Mouse (Mus musculus) frontal cortex, postnatal 14 days (tissue): Measurements from ENCODE around the gene Lsamp.
A peak's percentile ranks its signal among the peaks of the same experiment; 100 is the strongest.

ENCODE experiments used
- DNase-seq, 2 experiments: peaks; one replicate each; pipeline ENCODE4 v3.0.0; 2022; ENCODE audit warnings: low spot score in 2 of 2

The Lsamp gene

DNA sequence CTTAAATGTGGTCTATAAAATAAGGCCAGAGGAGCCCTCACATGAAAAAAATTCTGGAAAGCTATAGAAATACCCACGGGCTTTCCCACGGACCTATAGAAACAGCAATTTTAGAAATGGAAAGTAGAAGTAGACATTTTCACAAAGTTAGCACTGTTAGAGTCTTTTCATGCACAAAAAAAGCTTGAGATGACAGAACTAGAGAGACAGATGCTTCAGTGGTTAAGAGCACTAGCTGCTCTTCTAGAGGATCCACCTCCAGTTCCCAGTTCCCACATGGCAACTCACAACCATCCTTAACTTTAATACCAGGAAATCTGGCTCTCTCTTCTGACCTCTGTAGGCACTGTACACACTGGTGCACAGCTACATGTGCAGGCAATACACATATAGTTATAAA, 2049.3 kb downstream of the Lsamp start:
- no peak for DNase-seq

DNA sequence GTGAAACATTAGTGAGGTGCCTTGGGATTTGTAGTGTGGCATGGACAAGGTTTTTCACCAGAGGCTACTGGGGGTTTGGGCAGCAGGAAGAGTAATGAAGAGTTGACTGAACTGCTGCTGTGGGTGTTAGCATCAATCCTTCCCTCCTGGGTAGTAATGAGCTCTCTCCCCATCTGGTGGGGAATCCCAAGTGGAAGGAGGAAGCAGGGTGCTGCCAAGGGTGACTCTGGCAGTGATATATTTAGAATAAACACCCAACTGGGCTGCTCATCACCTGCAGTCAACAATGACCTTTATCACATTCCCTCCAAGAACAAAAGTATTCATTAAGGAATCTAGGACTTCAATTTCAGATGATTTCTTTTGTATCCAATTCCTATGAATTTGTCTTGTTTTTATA, 2064.0 kb downstream of the Lsamp start:
- no peak for DNase-seq

DNA sequence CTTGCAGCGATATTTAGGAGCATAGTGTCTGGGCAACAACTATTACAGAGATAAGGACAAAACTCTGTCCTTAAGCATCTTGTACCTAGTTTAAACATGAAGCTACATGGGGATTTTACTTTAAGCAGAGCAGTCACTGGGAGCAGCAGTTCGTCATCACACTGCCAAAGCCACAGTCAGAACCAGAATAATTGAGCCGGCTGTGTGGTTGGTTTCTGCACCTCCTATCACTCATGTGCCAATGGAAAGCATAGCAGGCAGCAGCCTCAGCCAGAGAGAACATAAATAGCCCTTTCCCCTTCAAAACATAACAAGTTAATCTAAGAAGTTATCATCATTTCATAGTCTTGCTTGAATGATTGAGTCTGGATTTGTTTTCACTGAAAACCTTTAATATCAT, 2075.8 kb downstream of the Lsamp start:
- DNase-seq = no peak

DNA sequence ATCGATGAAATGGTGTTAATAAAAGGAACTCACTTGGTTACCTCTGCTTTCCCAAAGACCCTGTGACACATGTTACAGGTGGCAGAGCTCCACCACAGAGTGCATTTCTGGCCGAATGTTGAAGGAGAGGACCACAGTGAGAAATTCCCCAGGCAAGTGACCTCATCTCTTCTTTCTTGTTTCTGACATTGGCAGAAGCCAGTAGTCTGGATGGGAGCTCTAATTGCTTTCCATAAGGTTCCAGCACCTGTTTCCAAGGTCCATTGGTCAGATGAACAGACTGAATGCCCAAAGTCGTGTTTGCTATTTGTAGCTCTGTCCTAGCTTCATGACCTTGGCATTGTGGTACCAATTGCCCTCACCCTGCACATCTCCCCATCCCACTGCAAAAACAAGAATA, 2090.2 kb downstream of the Lsamp start:
- no peak for DNase-seq

DNA sequence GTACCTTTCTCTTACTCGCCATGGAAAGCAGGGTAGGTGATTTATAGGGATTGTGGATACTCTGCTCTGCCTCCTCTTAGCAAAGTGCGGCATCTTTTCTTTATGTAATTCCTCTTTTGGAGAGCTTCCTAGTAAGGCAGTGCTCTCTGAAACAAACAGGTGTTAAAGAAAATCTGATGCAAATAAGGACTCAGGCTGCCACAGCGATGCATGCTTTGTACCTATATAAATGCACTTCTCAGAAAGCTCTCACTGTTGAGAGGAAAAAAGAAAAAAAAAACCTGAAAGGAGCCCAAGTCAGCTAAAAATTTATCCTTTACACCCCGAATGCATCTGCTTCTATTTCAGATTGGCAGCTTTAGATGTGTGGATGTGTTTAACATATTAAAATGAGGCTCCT, 2095.4 kb downstream of the Lsamp start:
- DNase-seq = no peak

DNA sequence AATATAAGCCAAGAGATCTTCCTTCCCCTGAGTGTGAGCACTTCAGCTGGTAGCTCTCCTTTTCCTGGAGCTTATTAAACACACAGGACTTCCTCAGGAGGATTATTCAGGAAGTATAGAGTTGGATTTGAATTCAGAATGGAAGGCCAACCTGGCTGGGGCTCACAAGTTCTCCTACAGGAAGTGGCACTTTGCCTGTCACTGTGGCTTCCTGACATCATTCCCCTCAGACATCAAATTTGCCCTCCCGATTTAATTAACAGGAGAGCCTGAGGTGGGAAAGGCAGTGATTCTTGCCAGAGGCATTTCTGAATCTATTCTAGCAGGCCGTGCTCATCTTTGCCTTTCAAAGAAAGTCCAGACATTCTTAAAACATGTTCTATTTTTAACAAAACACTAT, 2097.4 kb downstream of the Lsamp start:
- no peak for DNase-seq

DNA sequence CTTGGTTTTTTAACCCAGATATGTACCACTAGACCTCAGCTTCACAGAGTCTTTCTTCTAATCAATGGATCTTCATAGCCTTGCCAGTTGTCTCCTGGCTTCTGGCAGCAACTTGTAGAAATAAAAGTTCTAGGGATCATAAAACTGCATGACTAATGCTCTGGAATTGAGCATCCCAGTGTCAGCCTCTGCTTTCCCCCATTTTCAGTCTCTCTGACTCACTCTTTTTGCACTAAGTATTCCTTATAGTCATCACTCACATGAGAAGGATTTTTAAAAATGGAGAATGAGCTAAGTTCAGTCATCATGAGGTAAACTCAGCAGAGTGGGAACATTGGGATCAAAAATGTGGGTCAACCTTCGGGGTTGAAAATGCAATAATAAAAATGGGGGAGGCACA, 2113.3 kb downstream of the Lsamp start:
- DNase-seq = no peak

DNA sequence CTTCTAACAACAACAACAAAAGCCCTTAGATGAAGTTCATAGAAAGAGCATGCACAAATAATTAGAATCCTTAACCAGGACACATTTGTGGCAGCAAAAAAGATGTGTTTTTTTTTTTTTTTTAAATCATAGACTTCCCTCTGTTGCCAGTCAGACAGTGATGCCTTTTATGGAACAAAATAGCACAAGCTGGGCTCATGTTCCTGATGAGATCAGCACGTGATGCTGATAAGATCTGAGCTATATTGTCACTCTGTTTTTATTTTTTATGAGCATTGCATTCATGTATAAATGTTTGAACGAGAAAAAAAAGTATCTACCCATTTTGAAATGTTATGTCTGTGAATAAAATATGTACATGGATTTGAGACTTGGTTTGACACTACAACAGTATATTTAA, 2118.0 kb downstream of the Lsamp start:
- no peak for DNase-seq

DNA sequence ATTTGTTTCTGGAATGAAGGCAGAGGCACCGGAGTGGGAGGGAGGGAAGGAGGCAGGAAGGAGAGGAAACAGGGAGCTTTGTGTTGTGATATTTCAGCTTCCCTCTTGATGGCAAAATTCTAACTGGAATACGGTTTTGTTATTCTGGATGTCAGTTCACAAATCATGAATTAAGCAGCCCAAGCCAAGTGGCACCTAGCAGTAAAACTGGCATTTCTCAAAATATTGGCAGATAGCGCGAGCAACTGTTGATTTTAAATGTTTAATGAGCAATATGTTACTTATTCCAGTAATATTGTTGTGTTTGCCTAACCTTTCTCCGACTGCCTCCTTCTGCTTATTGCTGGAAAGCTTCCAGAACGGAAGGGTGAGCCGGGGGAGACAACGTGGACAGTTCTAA, 2118.5 kb downstream of the Lsamp start:
- DNase-seq = no peak

DNA sequence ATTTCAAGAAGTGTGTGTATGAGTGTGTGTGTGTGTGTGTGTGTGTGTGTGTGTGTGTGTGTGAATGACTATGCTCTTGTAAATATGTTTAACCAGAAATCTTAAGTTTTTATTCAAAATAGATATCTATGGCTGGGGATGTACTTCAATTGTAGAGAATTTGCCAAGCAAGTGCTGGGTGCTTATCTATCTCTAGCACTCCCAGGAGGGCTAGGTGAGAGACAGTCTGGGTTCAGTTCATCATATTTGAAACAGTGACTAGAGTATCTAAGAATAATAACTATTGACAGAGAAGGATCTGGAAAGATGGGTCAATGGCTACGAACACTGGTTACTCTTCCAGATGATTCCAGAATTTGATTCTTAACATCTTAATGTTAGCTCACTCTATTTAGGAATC, 2128.1 kb downstream of the Lsamp start:
- DNase-seq = no peak

DNA sequence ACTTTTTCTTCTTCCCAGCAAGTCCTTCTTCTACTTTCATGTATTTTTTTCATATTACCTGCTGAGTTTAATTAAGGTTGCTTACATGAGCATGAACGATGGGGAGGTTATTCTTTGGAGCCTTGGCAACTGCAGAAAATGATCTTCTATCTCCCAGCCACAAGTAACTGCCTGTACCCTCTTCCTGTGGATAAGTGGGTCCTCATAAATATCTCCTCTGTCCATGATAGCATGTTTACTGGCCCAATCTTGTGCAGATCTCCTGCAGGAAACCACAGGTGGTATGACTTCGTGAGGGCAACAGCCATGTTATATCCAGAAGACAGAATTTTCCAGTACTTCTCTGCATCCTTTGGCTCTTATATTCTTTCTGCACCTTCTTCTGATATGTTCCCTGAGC, 2129.1 kb downstream of the Lsamp start:
- no peak for DNase-seq

DNA sequence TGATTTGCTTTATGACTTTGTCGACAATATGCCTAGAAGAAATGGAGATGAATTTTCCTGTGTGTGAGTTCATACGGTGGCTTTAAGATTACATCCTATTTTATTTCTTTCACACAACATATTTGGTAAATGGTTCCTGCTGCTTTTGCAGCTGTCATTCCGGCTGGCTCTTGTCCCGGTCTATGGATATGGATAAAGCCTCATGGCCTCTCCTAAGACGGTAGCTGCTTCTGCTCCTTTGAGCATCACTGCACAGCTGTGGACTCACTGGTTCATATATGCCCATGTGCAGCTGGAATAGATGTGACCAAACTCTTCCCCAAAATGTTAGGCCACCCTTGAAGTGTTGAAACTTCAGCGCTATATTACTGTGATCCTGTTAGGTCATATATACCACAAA, 2137.6 kb downstream of the Lsamp start:
- no peak for DNase-seq

DNA sequence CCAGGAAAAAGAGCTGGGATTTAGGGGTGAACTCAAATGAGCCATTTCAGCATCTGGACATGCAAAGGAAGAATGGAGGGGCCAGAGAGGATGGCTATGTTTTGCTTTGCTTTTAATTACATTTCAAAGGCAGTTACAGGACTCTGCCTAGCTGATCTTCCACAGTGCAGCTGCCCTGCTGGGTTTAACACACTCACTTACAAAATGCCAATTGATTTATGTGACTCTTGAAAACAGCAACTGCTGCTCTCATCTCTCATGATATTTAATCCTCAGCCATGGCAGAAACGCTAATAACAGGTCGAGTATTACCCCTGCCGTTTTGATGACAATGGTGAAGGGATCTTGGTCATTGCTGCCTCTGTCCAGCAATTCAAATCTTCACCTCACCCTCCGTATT, 2139.7 kb downstream of the Lsamp start:
- DNase-seq = no peak

DNA sequence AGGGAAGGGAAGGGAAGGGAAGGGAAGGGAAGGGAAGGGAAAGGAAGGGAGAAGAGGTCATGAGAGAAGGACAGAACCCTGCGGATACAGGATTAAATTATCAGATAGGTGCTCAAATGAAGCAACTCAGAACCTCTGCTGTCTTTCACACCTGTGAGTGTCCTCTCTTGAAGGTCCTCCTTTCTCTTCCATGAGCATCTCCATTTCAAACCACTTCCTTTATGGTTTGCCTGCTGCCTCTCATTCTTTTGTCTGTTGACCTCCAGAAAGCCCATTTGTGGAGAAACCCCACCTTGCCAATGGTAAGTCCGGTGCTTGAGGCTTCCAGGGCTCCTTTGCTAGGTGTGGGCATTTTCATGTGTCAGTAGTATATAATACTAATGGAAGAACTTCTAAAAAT, 2141.9 kb downstream of the Lsamp start:
- no peak for DNase-seq

DNA sequence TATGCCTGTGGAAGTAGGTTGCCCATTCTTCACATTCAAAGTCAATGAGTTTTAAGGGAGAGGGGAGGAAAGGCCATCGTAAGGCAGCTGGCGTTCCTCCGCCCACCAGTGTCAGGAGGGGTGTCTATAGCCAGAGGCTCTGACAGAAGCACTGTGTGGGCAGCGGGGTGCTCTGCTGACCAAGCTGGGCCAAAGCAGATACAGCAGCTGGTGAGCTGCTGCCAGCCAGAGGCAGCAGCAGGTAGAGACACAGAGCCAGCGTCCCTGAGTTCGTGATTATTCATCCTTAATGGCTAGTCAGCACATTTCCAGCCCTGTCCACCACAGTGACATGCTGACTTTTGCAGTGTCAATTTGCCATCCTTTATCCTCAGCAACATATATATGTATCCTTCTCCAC, 2163.0 kb downstream of the Lsamp start:
- no peak for DNase-seq

DNA sequence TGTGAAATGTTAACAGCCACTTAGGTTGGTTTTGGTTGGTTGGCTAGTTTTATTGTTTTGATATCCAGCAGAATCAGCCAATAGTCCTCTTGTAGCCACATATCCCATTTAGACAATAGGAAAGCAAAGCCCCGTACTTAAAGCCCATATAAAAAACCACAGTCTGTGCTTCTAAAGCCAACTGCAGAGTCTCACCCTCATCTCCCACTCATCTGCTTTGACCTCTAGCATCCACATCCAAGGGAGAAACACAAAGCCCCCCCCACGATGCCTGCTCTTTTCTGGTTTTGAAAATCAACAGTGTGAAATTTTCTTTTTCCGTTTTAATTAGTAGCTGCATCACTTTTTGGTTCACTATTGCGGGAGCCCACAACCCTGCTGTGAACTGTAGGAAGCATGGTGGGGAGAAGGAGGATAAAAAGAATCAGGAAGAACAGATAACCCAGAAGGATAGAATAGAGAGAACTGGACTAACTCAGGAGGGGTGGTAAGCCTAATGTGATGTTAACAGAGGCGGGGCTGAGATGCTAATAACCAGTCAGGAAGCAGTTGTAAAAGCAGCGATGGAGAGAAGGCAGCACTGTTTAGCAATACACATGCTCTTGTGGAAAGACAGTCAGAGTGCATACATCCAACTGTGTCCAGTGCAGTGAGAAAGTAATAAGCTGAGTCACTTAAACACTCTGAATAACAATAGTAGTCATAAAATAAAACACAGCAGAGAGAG, 2165.2 kb downstream of the Lsamp start:
- DNase-seq = no peak

DNA sequence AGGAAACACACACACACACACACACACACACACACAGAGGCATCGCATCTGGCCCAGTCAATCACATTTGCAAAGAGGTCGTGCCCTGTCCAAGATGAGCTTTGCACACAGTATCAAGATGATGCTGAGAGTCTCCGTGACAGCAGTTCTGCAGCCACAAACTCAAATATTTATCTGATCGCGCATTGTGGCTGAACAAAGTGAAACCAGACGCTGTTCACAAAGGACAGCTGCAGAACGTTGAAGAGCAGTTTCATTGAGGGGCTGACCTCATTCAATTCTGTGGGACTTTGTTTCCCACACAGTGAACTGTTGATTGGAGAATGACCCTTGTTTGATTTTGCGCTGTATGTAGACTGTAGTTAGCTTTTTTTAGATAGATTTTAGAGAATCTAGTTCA, 2168.5 kb downstream of the Lsamp start:
- DNase-seq = no peak

DNA sequence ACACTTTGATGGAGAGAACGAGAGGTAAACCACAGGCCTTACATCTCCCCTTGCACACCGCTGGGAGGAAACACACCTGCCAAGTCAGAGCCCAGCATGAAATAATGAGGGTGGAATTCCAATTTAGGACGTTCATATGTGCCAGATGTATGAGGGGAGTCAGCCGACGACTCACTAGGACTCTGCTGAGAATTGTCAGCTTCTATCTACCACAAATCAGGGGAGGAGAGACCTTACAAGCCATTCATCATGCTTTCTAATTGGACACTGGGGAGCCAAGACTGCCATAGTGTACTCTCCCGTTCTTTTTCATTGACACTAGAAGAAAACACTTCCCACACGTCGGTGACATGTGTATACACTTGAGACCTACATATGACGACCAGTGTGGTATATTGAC, 2173.7 kb downstream of the Lsamp start:
- DNase-seq = no peak

DNA sequence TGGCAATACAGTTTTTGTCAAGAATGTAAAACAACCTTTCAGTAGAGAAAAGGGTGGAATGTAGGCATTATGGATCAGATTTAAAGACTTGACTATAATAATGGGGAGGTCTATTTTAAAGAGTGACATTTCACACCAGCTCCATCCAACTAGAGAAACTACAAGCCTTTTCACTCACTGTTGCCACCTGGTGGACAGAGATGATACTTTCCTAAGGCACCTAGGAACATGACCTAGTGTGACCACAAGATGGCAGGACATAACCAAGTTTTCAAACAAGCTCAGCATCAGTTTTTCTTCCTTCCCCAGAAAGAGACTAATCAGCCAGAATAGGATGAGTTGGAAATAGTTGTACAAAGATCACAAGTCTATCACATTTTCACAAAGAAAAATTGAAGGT, 2180.8 kb downstream of the Lsamp start:
- peak; percentile 70 to 82 for DNase-seq

DNA sequence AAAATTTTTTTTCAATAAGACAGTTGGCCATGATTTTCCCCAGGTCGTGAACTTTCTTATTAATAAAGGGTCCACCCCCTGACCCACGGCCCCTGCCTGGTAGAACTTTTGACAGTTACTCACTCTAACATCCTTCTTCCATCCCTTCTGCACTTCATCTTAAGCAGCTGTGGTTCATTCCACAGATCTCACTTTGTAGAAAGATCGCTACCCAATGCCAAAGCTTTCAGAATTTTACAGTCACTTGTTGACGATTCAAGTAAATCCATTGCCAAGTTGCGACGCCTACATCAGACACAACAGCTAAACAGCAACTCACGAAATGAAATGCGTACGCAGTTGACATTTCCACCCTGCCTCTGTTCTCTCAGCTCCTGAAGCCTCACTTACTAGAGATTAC, 2184.1 kb downstream of the Lsamp start:
- no peak for DNase-seq

DNA sequence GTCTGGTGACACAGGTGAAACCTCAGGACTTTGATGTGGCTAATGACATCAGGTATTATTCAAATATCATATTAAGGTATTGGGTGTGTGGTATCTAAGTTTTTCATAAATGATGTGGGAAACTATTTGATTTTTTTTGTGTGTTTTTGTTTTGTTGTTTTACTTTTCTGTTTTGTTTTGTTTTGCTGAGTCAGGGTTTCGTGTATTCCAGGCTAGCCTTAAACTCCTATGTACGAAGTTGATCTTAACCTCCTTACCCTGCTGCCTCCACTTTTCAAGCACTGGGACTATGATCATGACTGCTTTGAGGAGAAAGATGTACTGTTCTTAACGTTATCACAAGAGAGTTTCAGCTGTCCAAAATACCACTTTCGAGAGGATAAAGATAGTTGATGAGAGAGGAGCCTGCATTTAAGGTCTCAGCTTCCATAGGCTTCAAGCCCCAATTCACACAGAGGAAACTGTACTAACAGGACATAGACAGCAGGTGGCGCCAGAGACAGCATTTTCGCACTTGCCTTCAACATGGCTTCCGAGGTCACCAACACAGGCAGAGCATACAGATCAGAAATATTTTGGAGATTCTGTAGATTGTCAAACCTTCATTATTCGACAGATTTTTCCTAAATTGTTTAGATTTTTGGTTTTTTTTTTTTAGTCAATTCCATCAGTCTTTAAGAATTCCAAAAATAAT, 2185.4 kb downstream of the Lsamp start:
- peak in 1 of 2 experiments; percentile 80 for DNase-seq

DNA sequence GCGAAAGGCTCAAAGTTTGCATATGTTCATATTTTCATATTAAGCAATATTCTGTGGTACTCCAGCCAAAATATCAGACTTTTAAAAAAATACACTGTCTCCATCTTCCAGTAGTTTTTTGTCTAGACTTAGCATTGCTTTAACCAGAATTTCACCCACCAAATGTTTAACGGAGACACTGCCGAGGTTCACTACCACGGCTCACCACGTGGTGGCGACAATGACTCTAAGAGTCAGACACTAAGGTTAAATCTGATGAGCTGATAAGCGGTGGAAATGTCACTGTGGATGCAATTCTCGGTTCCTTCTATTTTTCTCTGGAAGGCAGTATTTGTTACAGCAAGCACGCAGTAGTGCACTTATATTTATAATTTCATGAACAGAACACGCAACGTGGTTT, 2188.3 kb downstream of the Lsamp start:
- peak; percentile 75 to 90 for DNase-seq

DNA sequence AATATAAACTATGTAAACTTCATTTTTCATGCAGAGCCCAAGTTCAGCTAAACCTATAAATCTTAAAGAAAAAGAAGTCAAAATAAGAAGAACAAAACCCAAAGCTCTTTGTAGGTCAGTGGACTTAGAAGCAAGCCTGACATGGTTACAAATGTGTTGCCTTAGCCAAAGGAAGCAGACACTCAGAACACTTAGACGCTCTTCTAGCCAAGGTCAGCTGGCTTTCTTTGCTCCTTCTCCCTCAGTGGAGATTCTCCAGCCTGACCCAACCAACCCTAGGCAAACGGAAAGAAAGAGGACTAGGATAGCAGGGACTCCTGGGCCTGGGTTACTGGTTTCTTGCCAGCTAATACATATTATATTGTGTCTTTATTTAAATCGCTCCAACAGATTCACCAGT, 2194.7 kb downstream of the Lsamp start:
- no peak for DNase-seq

DNA sequence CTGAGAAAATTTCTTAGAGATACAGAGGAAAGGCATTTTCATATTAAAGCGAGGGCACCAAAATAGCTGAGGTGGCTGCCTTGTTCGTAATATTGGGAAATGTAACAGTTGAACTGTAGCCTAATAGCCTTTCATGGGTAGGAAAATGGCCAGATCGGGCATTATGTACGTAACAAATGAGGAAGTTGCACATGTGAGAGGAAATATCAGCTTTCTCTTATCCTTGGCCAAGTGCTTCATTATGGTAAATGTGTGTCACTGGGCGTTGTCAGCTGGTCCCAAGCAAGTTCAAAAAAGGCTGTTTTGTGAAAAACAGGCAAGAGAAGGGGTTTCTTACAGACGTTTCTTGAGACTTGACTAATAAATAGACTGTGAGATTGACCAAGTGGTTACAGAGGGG, 2195.9 kb downstream of the Lsamp start:
- no peak for DNase-seq
